Mouse (Mus musculus): Measurements from ENCODE around the gene Sstr5. TPM values are rescaled to one million over a fixed set of nuclear protein-coding genes. Genes with fewer than 3 reads are reported as not detected.
A peak's percentile ranks its signal among the peaks of the same experiment; 100 is the strongest.

The Sstr5 gene
- polyA plus RNA-seq, 1 experiment from 2014 or later, result 0.44 TPM

DNA sequence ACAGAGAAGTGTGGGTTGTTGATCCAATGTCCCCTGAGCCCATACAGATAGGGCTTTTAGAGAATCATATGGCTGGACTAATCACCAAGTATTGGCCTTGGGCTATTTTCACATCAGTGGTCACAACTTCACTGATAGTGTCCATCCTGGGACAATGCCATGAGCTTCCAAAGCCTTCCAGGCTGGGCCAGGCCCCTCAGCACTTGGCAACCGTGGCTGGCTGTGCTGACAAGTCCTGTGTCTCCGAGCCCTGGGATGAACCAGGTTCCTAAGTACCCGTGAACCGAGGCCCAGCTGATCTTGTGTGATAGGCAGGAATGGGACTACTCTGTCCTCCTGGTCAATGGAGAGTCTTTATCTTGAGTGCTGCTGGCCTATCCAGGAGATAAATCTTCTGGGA, 33.0 kb downstream of the Sstr5 start:
- no peaks in the 10 kb centered on the region; the same call in 1 of the 2 replicates for H3K27me3 ChIP-seq (replicated peaks; ENCODE audit: control insufficient read depth, insufficient read depth, low read length)
- no peak overlapping the region for H3K27ac ChIP-seq (ENCODE audit: low read length)
- no peak overlapping the region for H3K4me2 ChIP-seq (ENCODE audit: low read length)
- no peaks in the 10 kb centered on the region for H3K9me3 ChIP-seq (ENCODE audit: control insufficient read depth, low read length)
- ATAC-seq, result no peak
- no peak overlapping the region for H3K4me3 ChIP-seq (replicated peaks; ENCODE audit: low read length)
- WGBS, result 91% methylated on average over 4 of the region's 4 CpGs
- H3K9ac ChIP-seq (replicated peaks; ENCODE audit: low read depth, low read length), result no peak overlapping the region
- peaks cover 7% of the 10 kb centered on the region for H3K4me1 ChIP-seq (replicated peaks; ENCODE audit: control insufficient read depth, insufficient read depth, low read length)
- H3K36me3 ChIP-seq (ENCODE audit: control insufficient read depth, insufficient read depth), result no peaks in the 10 kb centered on the region

GRCm38 (mm10) chr17:25463326-25463945, 33.7 kb downstream of the Sstr5 start:
- no peak for ATAC-seq
- 70% methylated on average over 4 of the region's 4 CpGs for WGBS

DNA sequence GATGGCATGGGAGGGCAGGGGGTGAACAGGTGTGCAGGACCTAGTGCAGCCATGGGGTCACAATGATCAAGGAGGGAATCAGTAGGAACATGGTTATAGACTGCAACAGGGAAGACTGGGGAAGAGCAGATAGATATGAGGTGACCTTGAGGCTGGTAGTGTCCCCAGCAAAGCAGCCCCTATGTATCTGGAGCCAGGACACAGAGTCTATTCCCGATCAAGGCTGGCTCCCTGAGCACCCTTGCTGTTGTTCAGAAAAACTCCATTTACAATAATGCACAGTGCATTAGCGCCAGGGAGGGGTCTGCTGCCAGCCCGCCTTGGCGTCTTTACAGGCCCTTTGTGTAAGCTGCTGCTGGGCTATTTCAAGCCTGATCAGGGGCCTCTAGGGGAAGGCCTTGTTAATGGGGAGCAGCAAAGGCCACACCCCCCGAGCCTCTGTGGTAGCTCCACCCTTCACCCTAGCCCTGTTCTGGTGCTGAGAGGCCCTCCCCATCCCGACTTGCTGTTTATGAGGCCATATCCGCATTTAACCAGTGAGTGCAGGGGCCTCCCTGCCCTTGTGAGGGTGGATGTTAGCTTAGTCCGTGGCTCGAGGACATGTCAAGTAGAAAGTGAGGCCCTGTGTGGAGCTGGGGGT, 34.7 kb downstream of the Sstr5 start:
- H3K4me1 ChIP-seq (replicated peaks; ENCODE audit: control insufficient read depth, insufficient read depth, low read length), result peaks cover 7% of the 10 kb centered on the region
- H3K36me3 ChIP-seq (ENCODE audit: control insufficient read depth, insufficient read depth), result no peaks in the 10 kb centered on the region
- H3K27ac ChIP-seq (ENCODE audit: low read length), result no peak overlapping the region
- 0 out of 2 replicates have a peak overlapping the region, but pooled peaks have one; percentile 22 for H3K9ac ChIP-seq (replicated peaks; ENCODE audit: low read depth, low read length)
- no peaks in the 10 kb centered on the region for H3K27me3 ChIP-seq (replicated peaks; ENCODE audit: control insufficient read depth, insufficient read depth, low read length)
- ATAC-seq, result peak; percentile 89
- no peaks in the 10 kb centered on the region for H3K9me3 ChIP-seq (ENCODE audit: control insufficient read depth, low read length)
- WGBS, result 9% methylated on average over 9 of the region's 9 CpGs
- H3K4me2 ChIP-seq (ENCODE audit: low read length), result no peak overlapping the region
- H3K4me3 ChIP-seq (replicated peaks; ENCODE audit: low read length), result no peak overlapping the region

More at GRCm38 (mm10) chr17:25463326-25463945, 33.7 kb downstream of the Sstr5 start:
- Histone ChIP-seq H3K27me3 (replicated peaks; ENCODE audit: control insufficient read depth, insufficient read depth, low read length) (no peaks in the 10 kb centered on the region), H3K4me2 (ENCODE audit: low read length) (no peak overlapping the region), H3K4me1 (replicated peaks; ENCODE audit: control insufficient read depth, insufficient read depth, low read length) (peaks cover 7% of the 10 kb centered on the region), H3K27ac (ENCODE audit: low read length) (no peak overlapping the region), H3K9ac (replicated peaks; ENCODE audit: low read depth, low read length) (no peak overlapping the region), H3K9me3 (ENCODE audit: control insufficient read depth, low read length) (no peaks in the 10 kb centered on the region), H3K4me3 (replicated peaks; ENCODE audit: low read length) (no peak overlapping the region), H3K36me3 (ENCODE audit: control insufficient read depth, insufficient read depth) (no peaks in the 10 kb centered on the region)

DNA sequence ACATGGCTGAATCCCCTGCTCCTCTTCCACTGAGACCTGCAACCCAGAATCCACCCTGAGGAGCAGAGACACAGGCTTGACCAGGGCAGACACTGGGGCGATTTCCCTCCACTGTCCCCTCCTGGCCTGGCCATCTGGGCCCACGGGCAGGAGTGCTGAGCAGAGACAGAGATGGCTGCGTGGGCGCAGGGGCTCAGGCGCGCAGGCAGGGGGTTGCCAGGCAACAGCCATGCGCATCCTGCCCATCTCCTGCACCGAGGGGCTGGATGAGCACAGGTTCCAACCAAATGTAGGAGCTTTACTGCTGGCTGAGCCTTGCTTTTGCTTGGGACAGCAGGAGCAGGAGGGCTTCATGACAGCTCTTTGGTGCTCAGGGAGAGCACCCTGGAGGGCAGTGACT, 40.5 kb downstream of the Sstr5 start:
- H3K4me2 ChIP-seq (ENCODE audit: low read length), result no peak overlapping the region
- 49% methylated on average over 8 of the region's 8 CpGs for WGBS
- no peaks in the 10 kb centered on the region for H3K4me1 ChIP-seq (replicated peaks; ENCODE audit: control insufficient read depth, insufficient read depth, low read length)
- peak; percentile 62; the same call in 1 of the 2 replicates for ATAC-seq
- no peaks in the 10 kb centered on the region for H3K27me3 ChIP-seq (replicated peaks; ENCODE audit: control insufficient read depth, insufficient read depth, low read length)
- H3K9me3 ChIP-seq (ENCODE audit: control insufficient read depth, low read length), result no peaks in the 10 kb centered on the region
- H3K9ac ChIP-seq (replicated peaks; ENCODE audit: low read depth, low read length), result 0 out of 2 replicates have a peak overlapping the region, but pooled peaks have one; percentile 22
- no peak overlapping the region for H3K4me3 ChIP-seq (replicated peaks; ENCODE audit: low read length)
- no peaks in the 10 kb centered on the region for H3K36me3 ChIP-seq (ENCODE audit: control insufficient read depth, insufficient read depth)
- H3K27ac ChIP-seq (ENCODE audit: low read length), result no peak overlapping the region

- H3K27me3 ChIP-seq (replicated peaks; ENCODE audit: control insufficient read depth, insufficient read depth, low read length), result no peaks in the 10 kb centered on the region
- WGBS, result 32% methylated on average over 2 of the region's 2 CpGs
- no peak within 1 kb of the TSS for H3K4me2 ChIP-seq (ENCODE audit: low read length)
- H3K4me1 ChIP-seq (replicated peaks; ENCODE audit: control insufficient read depth, insufficient read depth, low read length), result no peaks in the 10 kb centered on the region
- no peak for ATAC-seq
- no peak within 1 kb of the TSS for H3K27ac ChIP-seq (ENCODE audit: low read length)
- no peaks in the 10 kb centered on the region for H3K9me3 ChIP-seq (ENCODE audit: control insufficient read depth, low read length)
- no peaks in the 10 kb centered on the region for H3K36me3 ChIP-seq (ENCODE audit: control insufficient read depth, insufficient read depth)
- no peak within 1 kb of the TSS for H3K9ac ChIP-seq (replicated peaks; ENCODE audit: low read depth, low read length)
- H3K4me3 ChIP-seq (replicated peaks; ENCODE audit: low read length), result no peak within 1 kb of the TSS
These were observed 42.8 kb downstream of the Sstr5 start, which contains the start of gene Tekt4 for GRCm38 (mm10) chr17:25454272-25454671. Gene Tekt4, plus strand, starts transcription at chr17:25454615.

- H3K9ac ChIP-seq (replicated peaks; ENCODE audit: low read depth, low read length), result no peak overlapping the region
- H3K4me3 ChIP-seq (replicated peaks; ENCODE audit: low read length), result no peak overlapping the region
- ATAC-seq, result no peak
- no peaks in the 10 kb centered on the region for H3K4me1 ChIP-seq (replicated peaks; ENCODE audit: control insufficient read depth, insufficient read depth, low read length)
- no peaks in the 10 kb centered on the region for H3K9me3 ChIP-seq (ENCODE audit: control insufficient read depth, low read length)
- no peaks in the 10 kb centered on the region for H3K27me3 ChIP-seq (replicated peaks; ENCODE audit: control insufficient read depth, insufficient read depth, low read length)
- H3K27ac ChIP-seq (ENCODE audit: low read length), result no peak overlapping the region
- H3K36me3 ChIP-seq (ENCODE audit: control insufficient read depth, insufficient read depth), result no peaks in the 10 kb centered on the region
- no peak overlapping the region for H3K4me2 ChIP-seq (ENCODE audit: low read length)
- WGBS, result 80% methylated on average over 5 of the region's 5 CpGs
These were observed 44.7 kb downstream of the Sstr5 start for GRCm38 (mm10) chr17:25452246-25452965.

DNA sequence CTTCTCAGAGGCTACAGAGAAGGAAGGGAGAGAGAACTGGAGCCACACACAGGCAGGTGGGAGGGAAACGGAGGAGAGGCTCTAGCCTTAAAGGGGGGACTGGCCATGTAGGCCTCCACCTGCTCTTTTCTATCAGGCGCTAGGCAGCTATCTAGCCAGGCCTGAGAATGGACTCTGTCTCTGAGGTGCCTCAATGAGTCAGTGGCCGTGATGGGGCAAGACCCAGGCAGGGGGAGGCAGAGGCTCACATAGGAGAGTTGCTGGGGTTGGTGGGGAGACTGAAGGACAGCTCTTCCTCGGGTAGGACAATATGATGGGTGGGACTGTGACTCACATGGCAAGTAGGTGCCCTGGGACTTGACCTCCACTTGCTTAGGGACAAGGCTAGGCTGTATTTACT, 46.8 kb downstream of the Sstr5 start:
- Histone ChIP-seq H3K4me3 (replicated peaks; ENCODE audit: low read length) (no peak overlapping the region), H3K36me3 (ENCODE audit: control insufficient read depth, insufficient read depth) (no peaks in the 10 kb centered on the region), H3K9ac (replicated peaks; ENCODE audit: low read depth, low read length) (no peak overlapping the region), H3K27me3 (replicated peaks; ENCODE audit: control insufficient read depth, insufficient read depth, low read length) (no peaks in the 10 kb centered on the region), H3K4me1 (replicated peaks; ENCODE audit: control insufficient read depth, insufficient read depth, low read length) (no peaks in the 10 kb centered on the region), H3K4me2 (ENCODE audit: low read length) (no peak overlapping the region), H3K27ac (ENCODE audit: low read length) (no peak overlapping the region), H3K9me3 (ENCODE audit: control insufficient read depth, low read length) (no peaks in the 10 kb centered on the region)
- no peak for ATAC-seq
- 63% methylated on average over 4 of the region's 4 CpGs for WGBS

DNA sequence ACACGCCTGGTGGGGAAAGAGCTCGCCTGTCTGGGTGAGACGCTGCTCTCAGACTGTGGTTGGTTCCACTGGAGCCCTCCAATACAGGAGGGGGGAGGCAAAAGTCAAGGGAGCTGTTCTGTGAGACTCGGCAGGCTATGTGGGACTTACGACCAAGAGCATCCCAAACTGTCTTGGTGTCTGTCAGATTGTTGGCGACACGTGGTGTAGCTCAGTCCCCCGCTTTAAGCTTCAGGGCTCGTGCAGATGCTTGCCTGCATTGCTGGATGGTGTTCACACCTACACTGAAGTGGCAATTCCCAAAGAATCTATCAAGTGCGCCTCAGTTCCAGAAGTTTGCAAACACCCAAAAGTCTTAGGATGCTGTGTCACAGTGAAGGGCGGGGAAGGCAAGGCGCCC, 49.2 kb downstream of the Sstr5 start:
- no peak overlapping the region for H3K4me3 ChIP-seq (replicated peaks; ENCODE audit: low read length)
- no peak overlapping the region for H3K27ac ChIP-seq (ENCODE audit: low read length)
- no peak overlapping the region for H3K9ac ChIP-seq (replicated peaks; ENCODE audit: low read depth, low read length)
- 86% methylated on average over 12 of the region's 12 CpGs for WGBS
- H3K36me3 ChIP-seq (ENCODE audit: control insufficient read depth, insufficient read depth), result no peaks in the 10 kb centered on the region
- ATAC-seq, result no peak
- 0 out of 2 replicates have a peak, but pooled peaks cover under 1% of the 10 kb centered on the region for H3K4me1 ChIP-seq (replicated peaks; ENCODE audit: control insufficient read depth, insufficient read depth, low read length)
- no peak overlapping the region for H3K4me2 ChIP-seq (ENCODE audit: low read length)
- no peaks in the 10 kb centered on the region for H3K27me3 ChIP-seq (replicated peaks; ENCODE audit: control insufficient read depth, insufficient read depth, low read length)
- H3K9me3 ChIP-seq (ENCODE audit: control insufficient read depth, low read length), result no peaks in the 10 kb centered on the region

- 64% methylated on average over 3 of the region's 3 CpGs for WGBS
- no peak overlapping the region for H3K4me3 ChIP-seq (replicated peaks; ENCODE audit: low read length)
- H3K27me3 ChIP-seq (replicated peaks; ENCODE audit: control insufficient read depth, insufficient read depth, low read length), result no peaks in the 10 kb centered on the region
- ATAC-seq, result no peak
- H3K4me2 ChIP-seq (ENCODE audit: low read length), result no peak overlapping the region
- no peaks in the 10 kb centered on the region for H3K36me3 ChIP-seq (ENCODE audit: control insufficient read depth, insufficient read depth)
- H3K9ac ChIP-seq (replicated peaks; ENCODE audit: low read depth, low read length), result no peak overlapping the region
- no peak overlapping the region for H3K27ac ChIP-seq (ENCODE audit: low read length)
- no peaks in the 10 kb centered on the region for H3K9me3 ChIP-seq (ENCODE audit: control insufficient read depth, low read length)
- H3K4me1 ChIP-seq (replicated peaks; ENCODE audit: control insufficient read depth, insufficient read depth, low read length), result 0 out of 2 replicates have a peak, but pooled peaks cover 2% of the 10 kb centered on the region
These were observed 51.2 kb downstream of the Sstr5 start for GRCm38 (mm10) chr17:25445841-25446240.
